Mouse (Mus musculus) gonadal fat pad, adult 2 months (tissue): Measurements from ENCODE around the gene Snw1. TPM values are rescaled to one million over a fixed set of nuclear protein-coding genes. Genes with fewer than 3 reads are reported as not detected.
"Not testable (repeated sequence)": the region's sequence is repeated elsewhere in the genome, so short reads cannot be mapped to it uniquely, and the experiment has no call there.

ENCODE experiments used
- DNase-seq: peaks from one replicate; pipeline ENCODE4 v3.0.0-alpha.2; 2012; ENCODE audit warnings: low read depth
- polyA plus RNA-seq: library from polyadenylated mRNA; depleted of rRNA; stranded (reverse); fragments of >200 nt; gene quantifications from 2 replicates; pipeline ENCODE4 v1.2.3, GENCODE M21; 2012; rRNA removed

The Snw1 gene
- polyA plus RNA-seq: 10.7 and 11.3 TPM in 2 replicates

- DNase-seq: peak; percentile 56
Measured at GRCm38 (mm10) chr12:87471964-87472786, at the start of gene Snw1. Snw1 (minus strand) TSS chr12:87472274.

- not testable (repeated sequence) for DNase-seq
Measured at GRCm38 (mm10) chr12:87519616-87520015, 47.5 kb upstream of the Snw1 start.

- not testable (repeated sequence) for DNase-seq
Measured at GRCm38 (mm10) chr12:87514016-87514415, 41.9 kb upstream of the Snw1 start, which contains the start of gene Gm8300. Gm8300 (plus strand) TSS chr12:87514316.

GRCm38 (mm10) chr12:87494421-87494820 lies 22.3 kb upstream of the Snw1 start, which contains the start of gene Gm5788:
Gm5788 (plus strand) TSS chr12:87494721.
- DNase-seq: not testable (repeated sequence)

- peak; percentile 88 for DNase-seq
Measured at GRCm38 (mm10) chr12:87488683-87489082, 16.6 kb upstream of the Snw1 start.

- DNase-seq: not testable (repeated sequence)
Measured at GRCm38 (mm10) chr12:87482482-87482881, 10.4 kb upstream of the Snw1 start.

GRCm38 (mm10) chr12:87474756-87475155 lies 2.7 kb upstream of the Snw1 start:
- DNase-seq: peak; percentile 57

GRCm38 (mm10) chr12:87471421-87471963 lies 582 bp downstream of the Snw1 start:
- DNase-seq: no peak

GRCm38 (mm10) chr12:87470263-87471136 lies 1.6 kb downstream of the Snw1 start:
- peak; percentile 22 for DNase-seq

- no peak for DNase-seq
Measured at GRCm38 (mm10) chr12:87464678-87465297, 7.3 kb downstream of the Snw1 start.

GRCm38 (mm10) chr12:87449456-87449855 lies 22.6 kb downstream of the Snw1 start:
- no peak for DNase-seq

- DNase-seq: no peak
Measured at GRCm38 (mm10) chr12:87444211-87444610, 27.9 kb downstream of the Snw1 start.

- DNase-seq: peak; percentile 57
Measured at GRCm38 (mm10) chr12:87443700-87444122, 28.4 kb downstream of the Snw1 start, which contains the start of the genes Slirp and Alkbh1. Slirp (plus strand) TSS chr12:87443896. Alkbh1 (minus strand) TSS chr12:87444017.

- no peak for DNase-seq
Measured at GRCm38 (mm10) chr12:87443115-87443699, 28.9 kb downstream of the Snw1 start.

- DNase-seq: no peak
Measured at GRCm38 (mm10) chr12:87442177-87443114, 29.6 kb downstream of the Snw1 start.

GRCm38 (mm10) chr12:87428885-87429284 lies 43.2 kb downstream of the Snw1 start:
- DNase-seq: no peak

- DNase-seq: no peak
Measured at GRCm38 (mm10) chr12:87428295-87428694, 43.8 kb downstream of the Snw1 start.

- no peak for DNase-seq
Measured at GRCm38 (mm10) chr12:87426354-87427031, 45.6 kb downstream of the Snw1 start.

GRCm38 (mm10) chr12:87424516-87424915 lies 47.6 kb downstream of the Snw1 start:
- no peak for DNase-seq
